8 mouse cellular contexts compared by ENCODE assay signal in the genomic region with DNA sequence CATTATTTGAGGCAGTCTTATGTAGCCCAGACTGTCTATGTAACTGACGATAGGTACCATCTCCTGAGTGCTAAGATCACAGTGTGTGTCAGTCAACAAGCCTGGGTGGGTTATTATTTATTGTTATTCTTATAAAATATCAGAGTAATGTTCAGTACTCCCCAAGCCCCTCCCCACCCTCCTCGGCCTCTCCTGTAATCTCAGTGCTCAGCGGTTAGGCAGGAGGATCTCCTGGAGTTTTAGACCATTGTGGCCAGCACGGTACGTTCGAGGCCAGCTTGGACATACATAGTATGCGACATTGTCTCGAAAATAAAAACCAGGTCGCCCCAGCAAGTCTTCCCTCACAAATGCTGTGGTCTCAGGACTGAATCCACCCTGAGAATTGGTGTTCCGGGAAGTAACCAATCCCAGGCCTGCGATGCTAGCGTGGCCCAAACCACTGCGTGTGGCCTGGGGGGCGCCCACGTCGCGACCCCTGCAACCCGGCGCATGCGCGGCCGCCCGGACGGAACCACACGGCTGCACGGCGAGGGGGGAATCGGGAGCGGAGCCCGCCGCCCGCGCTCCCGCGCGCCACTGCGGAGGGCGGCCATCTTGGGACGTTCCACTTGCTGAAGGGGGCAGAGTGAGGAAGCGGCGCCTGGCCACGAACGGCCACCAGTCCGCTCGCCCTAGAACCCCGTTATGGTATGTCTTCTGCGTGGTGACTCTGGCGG. TPM values are rescaled to one million over a fixed set of nuclear protein-coding genes. Genes with fewer than 3 reads are reported as not detected.
DNase-seq lines count a peak whose midpoint lies in the region; ATAC-seq and TF ChIP-seq lines count a peak whose summit lies in the region.
"Not testable (repeated sequence)": the region's sequence is repeated elsewhere in the genome, so short reads cannot be mapped to it uniquely, and the experiment has no call there.

No protein-coding gene starts in this region.

- peak overlapping the region; percentile 38 to 45 for H3K4me3 ChIP-seq in liver, embryonic 14.5 days (ENCODE audit: insufficient read depth in 1 of 2, low read depth in 2 of 2, low read length in 2 of 2)

- H3K9me3 ChIP-seq in liver, embryonic 14.5 days (ENCODE audit: control insufficient read depth, low read length): not testable (repeated sequence)

- WGBS in liver, embryonic 14.5 days (ENCODE audit: insufficient replicate concordance): 8% methylated on average over 8 of the region's 48 CpGs

- TF ChIP-seq EP300 in liver, embryonic 14.5 days (IDR thresholded peaks at IDR 0.05; ENCODE audit: low read depth): not testable (repeated sequence)

- not testable (repeated sequence) for H3K36me3 ChIP-seq in liver, embryonic 14.5 days (replicated peaks; ENCODE audit: control insufficient read depth, insufficient read depth, low read depth)

- H3K9ac ChIP-seq in liver, embryonic 14.5 days (replicated peaks): peak overlapping the region; percentile 40; the same call in 1 of the 2 replicates

- peak overlapping the region; percentile 67 for H3K4me2 ChIP-seq in liver, embryonic 14.5 days (ENCODE audit: low read depth)

- not testable (repeated sequence) for H3K27me3 ChIP-seq in liver, embryonic 14.5 days (ENCODE audit: control insufficient read depth, insufficient read depth, low read length)

- TF ChIP-seq CTCF in liver, embryonic 14.5 days (IDR thresholded peaks at IDR 0.05; ENCODE audit: low read depth): not testable (repeated sequence)

- not testable (repeated sequence) for H3K27ac ChIP-seq in liver, embryonic 14.5 days

- ATAC-seq in frontal cortex, adult (ENCODE audit: low TSS enrichment): peak; percentile 92
- peak; percentile 89 for ATAC-seq in liver, embryonic 14.5 days (ENCODE audit: insufficient read depth)

- intact Hi-C loops in heart, postnatal 25 days (cut with DNase I): not testable (repeated sequence)

- peaks cover 0 to 18% of the 10 kb centered on the region in 2 experiments; a peak in 2 of 4 replicates for H3K4me1 ChIP-seq in liver, embryonic 14.5 days (replicated peaks; ENCODE audit: control insufficient read depth in 2 of 2, insufficient read depth in 2 of 2, low read length in 1 of 2)

- peak; percentile 77 to 90 for DNase-seq in CD8-positive naive resting alpha-beta T cell, adult 2 months (ENCODE audit: low read depth in 2 of 2, low spot score in 2 of 2)
- peak; percentile 91 for DNase-seq in cerebellum, adult 8-10 months
- peak; percentile 87 for DNase-seq in heart, postnatal 25 days (ENCODE audit: low spot score)
- DNase-seq in kidney, postnatal 25 days: peak; percentile 55 to 90
- DNase-seq in liver, embryonic 14.5 days (ENCODE audit: low read depth in 3 of 3, low spot score in 3 of 3): not testable (repeated sequence)
- DNase-seq in monocyte, adult 2 months (ENCODE audit: low read depth in 1 of 2, low spot score in 2 of 2): peak; percentile 65 to 90
- DNase-seq in spleen, postnatal 4 days (ENCODE audit: low spot score in 2 of 2): peak; percentile 83 to 92

RNA-seq across cellular contexts. Expression of gene Was, which starts 5.9 kb away (rescaled TPM):
- 1 to 10 TPM; 1.8 to 2.3 TPM for total RNA-seq in heart, postnatal 25 days (2021)
- 8.2 and 10.0 TPM in 2 replicates for polyA plus RNA-seq in liver, embryonic 14.5 days (2012; rRNA removed)
- polyA plus RNA-seq in liver, embryonic 14.5 days (2014; fragmentation: Nextera tagmentation; extraction: Ambion mirVana): 2.7 and 3.5 TPM in 2 replicates

RNA-seq across cellular contexts. Expression of gene Suv39h1, which starts 21.7 kb away (rescaled TPM):
- total RNA-seq in heart, postnatal 25 days (2021): 1 to 10 TPM; 4.1 to 5.0 TPM
- 24.6 and 31.3 TPM in 2 replicates for polyA plus RNA-seq in liver, embryonic 14.5 days (2012; rRNA removed)
- polyA plus RNA-seq in liver, embryonic 14.5 days (2014; fragmentation: Nextera tagmentation; extraction: Ambion mirVana): 28.4 and 34.8 TPM in 2 replicates

RNA-seq across cellular contexts. Expression of gene Wdr13, which starts 36.5 kb away (rescaled TPM):
- 10 to 100 TPM; 43.6 to 46.6 TPM for total RNA-seq in heart, postnatal 25 days (2021)
- 14.3 and 14.5 TPM in 2 replicates for polyA plus RNA-seq in liver, embryonic 14.5 days (2012; rRNA removed)
- 3.7 and 4.4 TPM in 2 replicates for polyA plus RNA-seq in liver, embryonic 14.5 days (2014; fragmentation: Nextera tagmentation; extraction: Ambion mirVana)

RNA-seq across cellular contexts. Expression of gene Rbm3, which starts 49.5 kb away (rescaled TPM):
- total RNA-seq in heart, postnatal 25 days (2021): 10 to 100 TPM; 58.8 to 85.0 TPM
- 135 and 224 TPM in 2 replicates for polyA plus RNA-seq in liver, embryonic 14.5 days (2012; rRNA removed)
- polyA plus RNA-seq in liver, embryonic 14.5 days (2014; fragmentation: Nextera tagmentation; extraction: Ambion mirVana): 317 and 352 TPM in 2 replicates
